Mouse (Mus musculus): ENCODE data around the gene Spon1.

Gene Spon1

DNA sequence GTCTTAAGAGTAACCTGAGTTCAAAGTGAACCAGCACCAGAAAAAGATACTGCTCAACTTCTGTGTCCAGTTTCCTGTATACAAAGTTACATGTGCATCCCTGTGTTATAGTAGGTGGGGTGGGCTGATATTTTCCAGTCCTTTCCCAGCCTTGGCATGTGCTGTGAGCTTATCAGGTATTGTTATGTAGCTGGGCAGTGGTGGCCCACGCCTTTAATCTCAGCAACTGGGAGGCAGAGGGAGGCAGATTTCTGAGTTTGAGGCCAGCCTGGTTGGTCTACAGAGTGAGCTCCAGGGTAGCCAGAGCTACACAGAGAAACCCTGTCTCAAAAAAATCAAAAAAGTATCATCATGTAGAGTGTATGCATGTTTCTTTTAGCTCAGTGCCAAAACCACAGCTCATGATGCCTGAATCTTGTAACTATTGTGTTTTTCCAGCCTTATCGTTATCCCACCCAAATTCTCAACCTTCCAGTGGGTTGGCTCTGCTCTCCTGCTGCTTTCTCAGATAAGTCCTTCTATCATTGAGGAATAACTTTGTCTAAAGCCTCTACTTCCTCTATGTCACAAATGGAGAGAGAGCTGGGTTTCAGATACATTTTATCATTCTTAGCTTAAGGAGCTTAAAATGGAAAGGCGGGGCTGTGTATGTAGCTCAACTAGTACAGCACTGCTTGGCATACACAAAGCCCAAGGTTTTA is 137.5 kb downstream of the Spon1 start:
- no peak for DNase-seq (ENCODE audit: low read depth, low spot score)

GRCm38 (mm10) chr7:113903939-113904338 is 138.1 kb downstream of the Spon1 start:
- no peak for DNase-seq (ENCODE audit: low read depth, low spot score)

DNA sequence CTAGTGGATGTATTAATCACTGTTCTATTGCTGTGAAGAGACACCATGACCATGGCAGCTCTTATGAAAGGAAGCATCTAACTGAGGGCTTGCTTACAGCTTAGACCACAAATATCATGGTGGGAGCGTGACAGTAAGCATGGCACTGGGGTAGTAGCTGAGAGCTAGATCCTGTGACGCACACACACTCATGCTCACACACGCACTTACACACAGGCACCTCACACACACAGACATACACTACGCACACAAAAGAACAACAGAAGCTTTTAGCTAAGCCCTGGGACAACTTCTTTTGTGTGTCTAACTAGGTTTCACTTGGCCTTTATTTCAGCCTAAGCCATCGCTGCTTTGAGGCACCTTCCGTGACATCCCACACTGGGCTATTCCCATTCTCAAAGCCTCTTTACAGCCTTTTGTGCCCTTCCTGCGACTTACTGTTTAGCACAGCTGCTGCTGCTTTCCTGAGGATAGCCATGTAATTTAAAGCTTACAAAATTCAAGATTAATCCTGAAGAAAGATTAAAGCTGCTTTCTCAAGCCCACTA is 138.6 kb downstream of the Spon1 start:
- DNase-seq (ENCODE audit: low read depth, low spot score), result no peak

DNA sequence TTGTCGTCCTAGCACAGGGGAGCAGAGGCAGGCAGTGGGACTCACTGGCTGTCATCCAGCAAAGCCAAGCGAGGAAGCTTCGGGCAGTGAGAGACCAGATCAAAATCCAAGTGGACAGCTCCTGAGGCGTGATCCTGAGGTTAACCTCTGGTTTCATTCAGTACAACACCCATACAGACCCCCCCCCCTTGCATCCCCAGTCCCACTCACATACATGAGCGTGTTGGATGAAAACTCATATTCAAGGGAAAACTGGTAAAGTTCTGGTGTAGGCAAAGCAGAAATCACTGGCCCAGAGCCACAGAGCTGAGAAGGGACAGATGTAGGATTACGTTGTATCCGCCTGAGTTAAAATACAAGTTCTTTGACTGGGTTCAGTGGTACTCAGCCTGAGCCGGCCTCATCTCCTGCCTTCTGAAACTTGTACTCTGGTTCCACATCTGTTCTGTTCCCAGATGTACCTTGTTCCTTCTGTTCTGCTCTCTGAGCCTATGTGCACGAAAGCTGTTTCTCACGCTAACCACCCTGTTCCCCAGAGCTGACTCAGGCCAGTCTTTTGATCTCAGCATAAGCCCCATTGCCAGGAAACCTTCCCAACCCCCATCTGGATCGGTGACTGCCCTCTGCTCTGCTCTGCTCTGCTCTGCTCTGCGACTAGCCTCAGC is 143.5 kb downstream of the Spon1 start:
- DNase-seq (ENCODE audit: low read depth, low spot score), result no peak

- no peak for DNase-seq (ENCODE audit: low read depth, low spot score)
Observed at GRCm38 (mm10) chr7:113910856-113911255, 145.1 kb downstream of the Spon1 start.

DNA sequence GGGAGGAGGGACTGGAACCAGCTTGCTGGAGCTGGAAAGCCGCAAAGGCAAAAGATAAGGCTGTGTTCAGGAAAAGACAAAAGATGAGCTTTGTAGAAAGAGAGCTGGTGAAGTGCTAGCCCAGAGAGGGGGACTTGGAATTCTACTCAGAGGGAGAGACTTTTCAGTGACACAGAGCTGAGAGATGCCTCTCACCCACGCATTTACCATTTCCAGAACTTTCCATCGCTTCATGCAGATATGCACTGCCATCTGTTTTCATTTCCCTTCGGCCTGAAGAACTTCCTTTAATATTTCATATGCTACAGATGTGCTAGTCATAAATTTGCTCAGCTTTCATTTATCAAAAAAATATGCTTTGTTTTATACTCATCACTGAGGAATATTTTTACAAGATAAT is 150.1 kb downstream of the Spon1 start:
- no peak for DNase-seq (ENCODE audit: low read depth, low spot score)

DNA sequence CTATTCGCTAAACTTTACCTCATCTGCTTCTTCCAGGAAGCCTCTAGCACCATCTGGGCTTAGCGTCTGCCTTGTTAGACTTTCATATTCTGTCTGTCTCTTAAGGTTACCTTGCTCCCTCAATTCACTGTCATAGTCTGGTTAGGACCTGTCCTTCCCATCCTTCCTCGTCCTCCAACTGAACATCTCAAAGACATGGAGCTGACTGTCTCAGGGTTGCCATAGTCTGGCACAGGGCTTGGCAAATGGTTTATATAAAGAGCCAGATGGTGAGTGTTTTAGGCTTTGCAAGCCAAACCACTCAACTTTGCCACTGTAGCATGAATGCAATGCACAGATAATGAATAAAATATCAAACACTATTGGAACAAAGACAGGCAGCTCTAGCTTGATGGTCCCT is 153.1 kb downstream of the Spon1 start:
- no peak for DNase-seq (ENCODE audit: low read depth, low spot score)

GRCm38 (mm10) chr7:113919505-113919904 is 153.7 kb downstream of the Spon1 start:
- DNase-seq (ENCODE audit: low read depth, low spot score), result no peak

DNA sequence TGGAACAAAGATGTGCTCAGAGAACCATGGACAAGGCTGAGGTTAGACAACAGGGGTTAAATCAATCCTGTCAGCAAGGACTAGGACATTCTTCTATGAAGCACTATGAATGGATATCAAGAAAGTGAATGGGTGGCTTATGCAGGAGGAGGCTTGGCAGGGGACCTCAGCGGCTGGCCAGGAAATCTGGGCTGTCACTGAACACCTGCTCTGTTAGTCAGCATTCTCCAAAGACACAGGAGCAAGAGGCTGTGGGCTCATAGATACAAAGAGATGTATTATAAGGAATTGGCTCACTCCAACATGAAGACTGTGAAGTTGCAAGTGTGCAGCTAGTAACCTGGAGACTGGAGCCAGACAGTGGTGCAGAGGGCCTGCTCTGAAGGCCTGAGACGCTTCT is 154.3 kb downstream of the Spon1 start:
- DNase-seq (ENCODE audit: low read depth, low spot score), result no peak

- no peak for DNase-seq (ENCODE audit: low read depth, low spot score)
Observed at GRCm38 (mm10) chr7:113924561-113924960, 158.8 kb downstream of the Spon1 start.

- DNase-seq (ENCODE audit: low read depth, low spot score), result no peak
Observed at GRCm38 (mm10) chr7:113950888-113951287, 185.1 kb downstream of the Spon1 start.

- DNase-seq (ENCODE audit: low read depth, low spot score), result no peak
Observed at GRCm38 (mm10) chr7:113955431-113955830, 189.6 kb downstream of the Spon1 start.

DNA sequence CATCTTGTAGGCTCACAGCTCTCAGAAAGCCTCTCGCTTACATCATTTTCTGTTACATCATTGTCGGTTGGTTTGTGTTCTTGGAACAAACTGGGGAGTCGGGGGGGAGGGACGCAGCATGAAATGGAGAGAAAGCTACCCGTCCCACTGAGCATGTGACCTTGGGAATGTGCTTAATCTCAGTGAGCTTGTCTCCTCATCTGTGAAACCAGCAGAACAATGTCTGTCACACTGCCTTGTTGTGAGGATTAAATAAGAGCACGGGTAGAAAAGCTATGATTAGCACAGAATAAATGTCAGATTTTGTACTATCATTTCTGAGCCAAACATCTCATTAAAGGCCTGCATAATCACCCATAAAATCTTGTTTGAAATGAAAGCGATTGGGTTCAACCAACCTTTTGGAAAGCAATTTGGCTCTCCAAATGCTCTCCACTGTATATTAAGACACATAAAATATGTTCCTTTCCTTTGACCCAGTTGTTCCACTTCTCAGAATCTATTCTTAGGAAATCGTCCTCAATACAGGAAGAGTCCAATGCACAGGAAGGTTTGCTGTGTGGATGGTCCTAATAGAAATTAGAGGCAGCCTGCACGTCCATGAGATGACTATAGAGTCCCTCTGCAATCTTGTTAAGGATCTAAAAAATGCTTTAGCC is 195.2 kb downstream of the Spon1 start:
- no peak for DNase-seq (ENCODE audit: low read depth, low spot score)

DNA sequence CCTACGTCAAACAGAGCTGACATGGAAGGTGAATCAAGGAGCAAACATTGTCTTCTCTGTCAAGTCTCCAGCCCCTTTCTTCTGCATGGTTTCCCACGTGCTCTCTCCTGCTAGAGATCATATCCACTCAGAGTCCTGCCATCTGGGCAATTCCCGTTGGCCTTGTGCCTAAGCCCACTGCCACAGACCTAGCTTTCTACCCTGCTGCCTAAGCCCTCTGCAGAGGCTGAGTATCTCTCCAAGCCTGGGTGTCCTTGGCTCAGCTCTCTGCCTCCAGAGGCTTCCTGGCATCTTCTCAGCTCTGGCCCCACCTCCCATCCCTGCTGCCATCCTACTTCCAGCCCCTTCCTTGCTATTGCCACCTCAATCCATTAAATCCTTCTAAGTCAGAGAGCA is 195.7 kb downstream of the Spon1 start:
- no peak for DNase-seq (ENCODE audit: low read depth, low spot score)

- no peak for DNase-seq (ENCODE audit: low read depth, low spot score)
Observed at GRCm38 (mm10) chr7:113962078-113962477, 196.3 kb downstream of the Spon1 start.

DNA sequence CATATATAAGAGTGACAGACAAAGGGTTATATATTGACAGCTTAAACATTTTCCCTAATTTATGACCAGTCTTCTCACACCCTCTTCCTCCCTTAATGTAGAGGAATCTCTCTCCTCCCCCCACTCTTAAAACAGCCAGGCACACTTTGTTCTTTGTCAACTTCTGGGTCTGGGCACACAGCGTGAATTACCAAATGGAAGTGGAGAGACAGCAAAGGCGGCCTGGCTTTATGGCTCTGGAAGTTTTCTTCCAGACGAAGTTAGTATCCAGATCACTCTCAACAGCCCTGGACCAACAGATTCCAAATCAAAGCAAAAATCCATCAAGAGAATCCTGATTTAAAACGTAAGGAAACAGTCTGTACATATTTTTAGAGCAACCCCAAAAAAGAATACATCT is 198.0 kb downstream of the Spon1 start:
- no peak for DNase-seq (ENCODE audit: low read depth, low spot score)

DNA sequence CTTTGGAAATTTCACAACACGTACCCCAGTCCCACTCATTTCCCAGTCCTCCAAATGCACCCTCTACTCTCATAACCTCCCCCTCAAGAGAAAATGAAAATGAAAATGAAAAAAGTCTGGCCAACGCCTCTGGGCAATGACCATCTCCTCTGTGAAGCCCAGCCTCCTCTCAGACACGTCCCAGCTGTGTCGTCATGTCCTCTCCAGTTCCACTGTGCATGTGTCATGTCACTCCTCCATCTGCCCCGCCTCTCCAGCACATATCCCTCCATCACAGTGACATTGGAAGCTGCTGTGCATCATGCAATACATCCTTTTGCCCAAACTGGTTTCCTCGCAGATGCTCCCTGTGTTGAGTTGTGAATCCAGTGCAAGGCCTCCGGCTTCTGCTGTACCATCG is 199.8 kb downstream of the Spon1 start:
- no peak for DNase-seq (ENCODE audit: low read depth, low spot score)

DNA sequence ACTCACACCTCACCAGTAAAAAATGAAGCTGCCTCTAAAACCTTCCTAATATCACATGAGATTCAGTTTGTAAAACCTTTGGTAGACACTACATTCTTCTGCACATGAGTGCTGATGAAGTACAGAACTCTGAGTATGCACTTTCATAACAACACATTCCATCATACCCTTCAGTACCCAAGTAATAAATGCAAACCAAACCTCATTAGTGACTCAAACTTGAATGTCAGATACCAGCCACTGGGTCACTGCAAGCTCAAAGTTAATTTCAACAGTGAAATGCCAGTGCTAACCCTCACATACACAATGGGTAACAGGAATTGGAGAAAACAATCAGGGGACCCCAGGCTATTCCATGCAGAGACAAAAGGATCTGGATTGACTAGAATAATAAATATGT is 203.4 kb downstream of the Spon1 start:
- DNase-seq (ENCODE audit: low read depth, low spot score), result no peak

DNA sequence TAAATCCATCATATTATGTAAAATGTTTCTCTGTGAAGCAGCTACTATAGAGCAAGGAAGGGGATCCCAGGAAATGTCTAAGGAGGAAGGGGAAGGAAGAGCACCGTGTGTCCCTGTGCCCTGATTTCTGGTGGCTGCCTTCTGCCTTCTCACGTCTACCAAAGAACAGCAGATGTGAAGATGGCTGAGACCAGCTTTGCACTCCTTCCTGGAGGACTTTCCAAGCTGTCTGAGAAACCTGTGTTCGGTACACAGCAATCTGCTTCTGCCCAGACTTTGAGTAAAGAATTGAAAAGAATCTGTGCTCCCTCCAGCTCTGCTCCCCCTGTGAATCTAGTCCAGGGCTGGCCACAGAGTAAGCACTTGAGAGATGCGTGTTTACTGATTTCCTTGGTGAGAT is 206.7 kb downstream of the Spon1 start:
- DNase-seq (ENCODE audit: low read depth, low spot score), result no peak

- DNase-seq (ENCODE audit: low read depth, low spot score), result no peak
Observed at GRCm38 (mm10) chr7:113986406-113987134, 220.8 kb downstream of the Spon1 start.

DNA sequence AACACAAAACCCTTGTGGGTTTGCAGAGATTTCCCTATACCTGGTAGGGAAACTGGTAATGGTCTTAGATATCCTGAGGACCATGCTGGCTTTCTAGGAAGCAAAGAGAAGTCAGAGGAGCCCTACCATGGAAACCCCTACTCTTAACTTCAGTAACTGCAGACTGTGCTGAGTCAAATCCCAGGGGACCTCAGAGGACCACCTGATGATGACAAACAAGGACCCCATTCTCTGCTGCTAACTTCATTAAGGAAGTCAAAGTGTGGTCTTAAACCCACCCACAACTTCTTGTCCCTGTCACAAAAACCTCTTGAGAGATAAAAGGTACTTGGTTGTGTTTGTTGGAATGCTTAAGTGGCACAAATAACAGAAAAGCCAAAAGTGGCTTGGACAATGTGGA is 222.4 kb downstream of the Spon1 start:
- no peak for DNase-seq (ENCODE audit: low read depth, low spot score)

All from CD4-positive, CD25-positive, alpha-beta regulatory T cell, adult 2 months (primary cell).